Mouse (Mus musculus) forebrain, embryonic 11.5 days (tissue): Measurements from ENCODE around the gene Tspear. TPM values are rescaled to one million over a fixed set of nuclear protein-coding genes. Genes with fewer than 3 reads are reported as not detected.

Source experiments
- ATAC-seq: fragments of 200-750 bp; cut with Nextera tagmentation; replicated peaks from 2 replicates; pipeline ENCODE4 v1.8.0; 2017; ENCODE audit warnings: moderate TSS enrichment; ENCODE audit not compliant: low FRiP score
- DNase-seq: peaks from one replicate; pipeline ENCODE4 v3.0.0-alpha.2; 2017; ENCODE audit warnings: low spot score
- H3K27ac ChIP-seq: fragments of 300-500 bp; sonication (generic); 2 replicates; pipeline ENCODE4 v1.5.1; 2014; ENCODE audit warnings: low read depth, low read length
- H3K27me3 ChIP-seq: fragments of 300-500 bp; sonication (generic); 2 replicates; pipeline ENCODE4 v1.6.1; 2014; ENCODE audit warnings: mild to moderate bottlenecking, low read length, mixed read lengths; ENCODE audit not compliant: control insufficient read depth, insufficient read depth
- H3K36me3 ChIP-seq: fragments of 300-500 bp; sonication (generic); 2 replicates; pipeline ENCODE4 v1.6.1; 2014; ENCODE audit warnings: mild to moderate bottlenecking, low read length, moderate library complexity, mixed read lengths; ENCODE audit not compliant: control insufficient read depth, insufficient read depth
- H3K4me1 ChIP-seq: fragments of 300-500 bp; sonication (generic); replicated peaks from 2 replicates; pipeline ENCODE4 v1.6.1; 2014; ENCODE audit warnings: low read length, mixed read lengths; ENCODE audit not compliant: control insufficient read depth, insufficient read depth
- H3K4me2 ChIP-seq: fragments of 300-500 bp; sonication (generic); 2 replicates; pipeline ENCODE4 v1.6.1; 2014; ENCODE audit warnings: low read depth, mild to moderate bottlenecking, low read length, moderate library complexity, mixed read lengths; ENCODE audit not compliant: severe bottlenecking
- H3K4me3 ChIP-seq: fragments of 300-500 bp; sonication (generic); 2 replicates; pipeline ENCODE4 v1.5.1; 2014; ENCODE audit warnings: low read depth, low read length
- H3K9ac ChIP-seq: fragments of 300-500 bp; sonication (generic); 2 replicates; pipeline ENCODE4 v1.6.1; 2014; ENCODE audit warnings: low read length
- H3K9me3 ChIP-seq: fragments of 300-500 bp; sonication (generic); 2 replicates; pipeline ENCODE4 v1.6.1; 2016; ENCODE audit warnings: low read length, mixed read lengths; ENCODE audit not compliant: control insufficient read depth
- WGBS: fragments of 180-500 bp; shearing (Covaris S2); extraction: QIAGEN DNeasy Blood & Tissue Kit; methylation state at CpG from one replicate; pipeline ENCODE4 v1.1.7; 2014; 5-methylcytosine and 5-hydroxymethylcytosine counted together
- polyA plus RNA-seq: library from polyadenylated mRNA; unstranded; fragments of >200 nt; fragmentation: Nextera tagmentation; extraction: Ambion mirVana; gene quantifications from 2 replicates; pipeline ENCODE4 v1.2.1, GENCODE M21; 2014

The Tspear gene
- polyA plus RNA-seq, 1 experiment from 2014 or later, result 1.5 TPM

DNA sequence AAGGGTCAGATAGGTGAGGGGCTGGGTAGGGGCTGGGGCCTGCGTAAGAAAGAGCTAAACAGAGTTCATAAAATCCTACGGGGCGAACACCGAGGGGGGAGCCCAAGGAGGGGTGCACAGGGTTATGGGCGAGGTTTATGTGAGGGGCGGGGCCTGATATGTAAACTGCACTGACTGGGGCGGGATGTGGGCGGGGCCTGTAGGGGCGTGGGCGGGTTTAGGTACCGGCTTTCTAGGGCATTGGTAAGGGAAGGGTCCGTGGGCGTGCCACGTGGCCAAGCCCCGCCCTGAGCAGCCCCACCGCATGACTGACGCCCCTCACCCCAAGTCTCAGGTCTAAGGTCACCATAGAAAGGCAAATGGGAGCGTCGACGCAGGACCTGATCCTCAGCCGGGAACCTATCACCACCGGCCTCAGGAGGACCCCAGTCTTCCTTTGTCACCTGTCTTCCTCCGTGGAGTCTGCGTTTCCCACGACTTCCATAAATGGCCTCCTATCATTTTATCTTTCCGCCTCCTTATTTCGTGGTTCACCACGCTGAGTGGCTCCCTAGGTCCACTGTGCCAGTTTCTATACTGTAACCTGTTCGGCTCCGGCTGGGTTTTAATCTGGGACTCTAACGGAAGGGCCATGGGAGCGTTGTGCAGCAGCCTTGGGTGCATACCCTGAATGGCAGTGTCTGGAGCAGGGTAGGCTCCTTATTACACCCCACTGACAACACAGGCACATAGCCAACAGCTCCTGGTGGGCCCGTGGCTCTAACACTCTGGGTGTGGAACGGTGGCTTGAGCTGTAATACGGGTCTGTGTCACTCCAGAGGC lies 216.7 kb downstream of the Tspear start:
- Histone ChIP-seq H3K9ac (no peak overlapping the region), H3K36me3 (no peaks in the 10 kb centered on the region), H3K4me2 (peak overlapping the region; percentile 76), H3K4me1 (0 out of 2 replicates have a peak, but pooled peaks cover 2% of the 10 kb centered on the region), H3K27me3 (no peaks in the 10 kb centered on the region), H3K4me3 (peak overlapping the region; percentile 60), H3K9me3 (no peaks in the 10 kb centered on the region), H3K27ac (no peak overlapping the region)
- ATAC-seq, result peak; percentile 85
- 6% methylated on average over 35 of the region's 35 CpGs for WGBS
- peak; percentile 91 for DNase-seq

- 78% methylated on average over 7 of the region's 7 CpGs for whole genome bisulfite sequencing
- H3K9ac ChIP-seq, result no peak overlapping the region
Observed at GRCm38 (mm10) chr10:77912605-77913004, 226.2 kb downstream of the Tspear start.

DNA sequence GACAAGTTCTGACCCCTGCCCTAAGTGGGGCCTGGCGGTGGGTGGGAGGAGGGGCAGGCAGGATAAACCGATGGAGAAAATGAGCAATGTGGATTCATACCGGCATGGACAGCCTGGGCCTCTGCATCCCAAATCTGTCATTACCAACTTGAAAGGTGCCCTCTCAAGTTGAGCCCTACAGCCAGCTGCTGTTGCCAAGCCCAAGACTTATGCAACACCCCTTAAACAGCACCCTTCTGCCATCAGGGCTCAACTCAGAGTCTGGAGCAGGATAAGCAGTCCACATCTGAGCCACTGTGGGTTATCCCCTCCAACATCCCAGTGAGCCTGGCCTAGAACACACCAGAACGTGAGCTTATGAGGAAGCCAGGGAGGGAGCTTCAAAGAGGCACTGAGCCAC lies 226.9 kb downstream of the Tspear start:
- Histone ChIP-seq H3K27ac (no peak overlapping the region), H3K4me3 (no peak overlapping the region), H3K9ac (no peak overlapping the region), H3K4me1 (no peaks in the 10 kb centered on the region), H3K36me3 (no peaks in the 10 kb centered on the region), H3K9me3 (no peaks in the 10 kb centered on the region), H3K4me2 (no peak overlapping the region), H3K27me3 (no peaks in the 10 kb centered on the region)
- 70% methylated on average over 4 of the region's 4 CpGs for WGBS
- DNase-seq (no peak), ATAC-seq (no peak)

More at GRCm38 (mm10) chr10:77912605-77913004, 226.2 kb downstream of the Tspear start:
- H3K27me3 ChIP-seq, result no peaks in the 10 kb centered on the region
- DNase-seq, result no peak
- no peaks in the 10 kb centered on the region for H3K4me1 ChIP-seq
- no peak overlapping the region for H3K27ac ChIP-seq
- ATAC-seq, result no peak
- no peak overlapping the region for H3K4me2 ChIP-seq
- no peak overlapping the region for H3K4me3 ChIP-seq
- no peaks in the 10 kb centered on the region for H3K36me3 ChIP-seq
- H3K9me3 ChIP-seq, result no peaks in the 10 kb centered on the region

DNA sequence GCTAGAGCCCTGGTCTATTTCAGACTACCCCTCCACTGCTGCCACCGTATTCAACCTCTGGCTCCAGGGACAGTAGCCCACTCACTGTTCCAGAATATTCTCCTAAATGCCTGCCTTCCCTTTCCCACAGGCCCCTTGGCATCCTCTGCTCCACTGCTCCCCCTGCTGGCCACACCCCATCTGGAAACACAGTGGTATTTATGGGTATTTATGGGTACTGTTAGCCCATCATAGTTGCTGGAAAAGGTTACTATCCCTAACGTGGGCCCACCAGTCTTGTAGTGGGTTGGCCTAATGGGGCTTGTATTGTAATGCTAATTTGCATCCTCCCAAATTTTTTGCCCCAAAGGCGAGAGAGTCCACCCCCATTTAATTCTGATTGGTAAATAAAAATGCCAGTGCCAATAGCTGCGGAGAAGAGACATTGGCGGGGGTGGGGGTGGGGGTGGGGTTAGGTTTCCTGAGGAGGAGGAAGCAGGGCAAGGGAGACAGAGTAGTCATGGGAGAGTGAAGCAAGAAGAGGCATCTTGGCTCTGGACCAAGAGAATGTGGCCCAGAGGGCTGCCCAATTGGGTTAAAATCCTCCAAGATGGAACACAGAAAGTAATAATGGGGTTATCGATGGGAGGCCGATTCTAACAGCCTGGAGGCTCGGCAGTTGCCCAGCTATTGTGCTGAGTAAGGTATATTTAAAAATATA lies 230.4 kb downstream of the Tspear start:
- no peak for ATAC-seq
- no peaks in the 10 kb centered on the region for H3K27me3 ChIP-seq

DNA sequence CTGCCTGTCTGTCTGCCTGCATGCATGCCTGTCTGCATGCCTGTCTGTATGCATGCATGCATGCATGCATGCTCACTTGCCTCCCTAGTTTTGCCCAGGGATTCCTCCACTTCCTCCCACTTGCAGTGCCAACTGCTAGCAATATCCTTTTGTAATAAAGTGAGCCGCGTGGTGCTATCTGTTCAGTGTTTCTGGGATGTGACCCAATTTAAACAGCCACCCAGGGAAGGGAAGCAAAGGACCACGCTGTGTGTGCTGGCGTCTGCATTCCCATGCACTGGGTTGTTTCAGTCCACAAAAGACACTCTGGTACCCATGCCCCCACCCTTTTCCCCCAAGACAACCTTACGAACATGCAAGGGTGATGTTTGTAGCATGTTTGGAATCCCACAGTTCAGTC lies 234.6 kb downstream of the Tspear start:
- Histone ChIP-seq H3K9me3 (no peaks in the 10 kb centered on the region), H3K36me3 (no peaks in the 10 kb centered on the region), H3K4me3 (no peak overlapping the region), H3K4me1 (no peaks in the 10 kb centered on the region), H3K9ac (no peak overlapping the region), H3K27ac (no peak overlapping the region), H3K27me3 (no peaks in the 10 kb centered on the region), H3K4me2 (no peak overlapping the region)
- no peak for ATAC-seq
- WGBS, result 82% methylated on average over 5 of the region's 5 CpGs
- DNase-seq, result no peak

More for the DNA sequence above, 230.4 kb downstream of the Tspear start:
- no peak overlapping the region for H3K9ac ChIP-seq
- H3K4me3 ChIP-seq, result no peak overlapping the region
- WGBS, result 63% methylated on average over 8 of the region's 8 CpGs
- H3K9me3 ChIP-seq, result no peaks in the 10 kb centered on the region
- no peak overlapping the region for H3K27ac ChIP-seq
- no peaks in the 10 kb centered on the region for H3K4me1 ChIP-seq
- no peaks in the 10 kb centered on the region for H3K36me3 ChIP-seq
- no peak overlapping the region for H3K4me2 ChIP-seq
- peak; percentile 67 for DNase-seq

DNA sequence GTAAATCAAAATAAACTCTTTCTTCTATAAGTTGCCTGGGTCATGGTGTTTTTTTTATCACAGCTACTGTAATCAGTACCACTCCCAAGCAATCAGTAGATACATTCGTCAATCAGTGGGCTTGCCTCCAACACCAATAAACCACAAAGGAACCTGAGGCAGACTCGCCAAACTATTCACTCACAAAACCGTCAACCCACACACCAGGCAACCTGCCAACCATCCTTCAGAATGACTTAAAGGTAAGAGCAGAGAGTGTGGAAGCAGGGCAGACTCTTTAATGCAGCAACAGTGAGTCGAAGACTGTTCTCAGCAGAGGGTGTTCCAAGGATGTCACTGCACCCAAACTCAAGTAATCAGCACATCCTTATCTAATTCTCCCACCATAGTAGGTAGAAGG lies 236.3 kb downstream of the Tspear start:
- Histone ChIP-seq H3K4me2 (no peak overlapping the region), H3K4me3 (no peak overlapping the region), H3K4me1 (no peaks in the 10 kb centered on the region), H3K9ac (no peak overlapping the region), H3K9me3 (no peaks in the 10 kb centered on the region), H3K36me3 (no peaks in the 10 kb centered on the region), H3K27ac (no peak overlapping the region), H3K27me3 (no peaks in the 10 kb centered on the region)
- no peak for ATAC-seq
- 87% methylated on average over 4 of the region's 4 CpGs for WGBS
- no peak for DNase-seq

DNA sequence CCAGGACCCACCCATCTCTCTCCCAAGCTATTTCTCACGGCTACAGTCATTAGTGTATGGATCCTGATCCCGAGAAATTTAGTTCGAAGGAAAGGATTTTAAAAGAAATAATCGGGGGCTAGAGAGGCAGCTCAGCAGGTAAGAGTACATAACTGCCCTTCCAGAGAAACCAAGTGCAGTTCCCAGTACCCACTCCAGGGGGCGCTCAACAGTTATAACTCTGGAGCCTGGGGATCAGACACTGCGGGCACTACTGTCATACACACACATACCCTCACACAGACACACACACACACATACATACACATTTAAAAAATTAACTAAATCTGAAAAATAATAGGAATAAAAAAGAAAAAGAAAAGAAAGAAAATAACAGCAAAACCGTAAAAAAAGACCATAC lies 239.8 kb downstream of the Tspear start:
- no peaks in the 10 kb centered on the region for H3K9me3 ChIP-seq
- no peak overlapping the region for H3K4me2 ChIP-seq
- H3K27ac ChIP-seq, result no peak overlapping the region
- DNase-seq, result peak; percentile 75
- no peak overlapping the region for H3K4me3 ChIP-seq
- H3K36me3 ChIP-seq, result no peaks in the 10 kb centered on the region
- 46% methylated on average over 7 of the region's 7 CpGs for WGBS
- no peak overlapping the region for H3K9ac ChIP-seq
- H3K4me1 ChIP-seq, result no peaks in the 10 kb centered on the region
- no peaks in the 10 kb centered on the region for H3K27me3 ChIP-seq
- no peak for ATAC-seq

- no peaks in the 10 kb centered on the region for H3K36me3 ChIP-seq
- 91% methylated on average over 10 of the region's 10 CpGs for WGBS
- no peak overlapping the region for H3K4me2 ChIP-seq
- no peak overlapping the region for H3K4me3 ChIP-seq
- ATAC-seq, result no peak
- H3K9ac ChIP-seq, result no peak overlapping the region
- no peak overlapping the region for H3K27ac ChIP-seq
- H3K27me3 ChIP-seq, result no peaks in the 10 kb centered on the region
- no peaks in the 10 kb centered on the region for H3K9me3 ChIP-seq
- DNase-seq, result no peak
- no peaks in the 10 kb centered on the region for H3K4me1 ChIP-seq
Observed at GRCm38 (mm10) chr10:77927375-77927774, 241.0 kb downstream of the Tspear start.
